Mouse (Mus musculus): ENCODE measurements around the gene Bud31. TPM values are rescaled to one million over a fixed set of nuclear protein-coding genes. Genes with fewer than 3 reads are reported as not detected.

Gene Bud31
- polyA plus RNA-seq, 1 experiment from 2014 or later, result 155 TPM

DNA sequence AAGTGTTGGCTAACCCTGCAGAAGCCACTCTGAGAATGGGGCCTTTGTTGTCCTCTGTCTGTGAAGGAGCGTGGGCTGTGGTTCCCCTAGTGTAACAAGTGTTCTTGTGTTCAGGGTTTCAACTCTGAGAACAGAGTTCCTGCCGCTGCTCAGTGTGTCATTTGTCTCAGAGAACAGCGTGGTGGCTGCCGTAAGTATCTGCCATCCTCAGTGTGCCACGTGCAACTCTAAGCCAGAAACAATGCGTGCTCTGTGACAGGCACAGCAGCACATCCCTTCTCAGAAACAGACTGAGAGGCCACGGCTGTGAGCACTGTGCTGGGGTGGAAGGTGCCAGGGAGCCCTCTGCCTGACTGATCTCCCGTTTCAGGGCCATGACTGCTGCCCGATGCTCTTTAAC lies 35.8 kb upstream of the Bud31 start:
- TF ChIP-seq CTCF (IDR thresholded peaks at IDR 0.05; ENCODE audit: low read depth), result no peak
- no peak for ATAC-seq
- WGBS, result 90% methylated on average over 9 of the region's 9 CpGs

DNA sequence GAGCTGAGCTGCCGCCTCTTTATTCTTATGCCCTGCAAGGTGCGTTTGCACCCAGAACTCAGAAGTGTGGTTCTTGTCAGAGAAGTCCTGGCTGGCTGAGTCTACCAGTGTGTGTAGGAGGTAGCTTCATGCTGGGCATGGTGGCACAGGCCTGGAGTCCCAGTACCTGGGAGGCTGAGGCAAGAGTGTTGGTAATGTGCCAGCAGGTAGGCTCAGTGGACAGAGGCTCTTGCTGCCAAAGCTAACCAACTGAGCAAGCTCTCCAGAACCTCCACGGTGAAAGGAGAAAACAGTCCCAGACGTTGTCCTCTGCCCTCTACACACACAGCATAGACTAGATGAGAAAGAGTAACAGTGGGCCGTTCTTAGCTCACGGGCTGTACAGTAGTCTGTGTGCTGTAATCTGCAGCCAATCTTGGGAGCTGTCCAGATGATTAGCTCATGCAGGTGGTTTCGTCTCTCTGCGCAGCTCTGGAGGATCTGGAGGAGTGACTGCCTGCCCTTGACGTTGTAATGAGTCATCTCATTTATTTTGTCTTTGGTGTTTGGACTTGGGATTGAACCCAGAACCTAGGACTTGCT lies 34.4 kb upstream of the Bud31 start:
- Histone ChIP-seq H3K27ac (ENCODE audit: low read depth, low read length) (no peak overlapping the region), H3K4me3 (ENCODE audit: low read depth, low read length) (no peak overlapping the region), H3K27me3 (replicated peaks; ENCODE audit: control insufficient read depth, insufficient read depth, low read length) (no peaks in the 10 kb centered on the region), H3K4me2 (replicated peaks; ENCODE audit: low read depth) (no peak overlapping the region), H3K4me1 (replicated peaks; ENCODE audit: control insufficient read depth, insufficient read depth, low read length) (no peaks in the 10 kb centered on the region), H3K36me3 (ENCODE audit: control insufficient read depth, insufficient read depth) (peaks cover 75% of the 10 kb centered on the region), H3K9ac (ENCODE audit: low read depth, low read length) (no peak overlapping the region), H3K9me3 (ENCODE audit: control insufficient read depth) (no peaks in the 10 kb centered on the region)
- TF ChIP-seq CTCF (IDR thresholded peaks at IDR 0.05; ENCODE audit: low read depth), result no peak
- ATAC-seq, result no peak
- 80% methylated on average over 9 of the region's 9 CpGs for WGBS

More for the DNA sequence above, 35.8 kb upstream of the Bud31 start:
- H3K36me3 ChIP-seq (ENCODE audit: control insufficient read depth, insufficient read depth), result peaks cover 85% of the 10 kb centered on the region
- H3K9me3 ChIP-seq (ENCODE audit: control insufficient read depth), result no peaks in the 10 kb centered on the region
- H3K4me1 ChIP-seq (replicated peaks; ENCODE audit: control insufficient read depth, insufficient read depth, low read length), result no peaks in the 10 kb centered on the region
- H3K27ac ChIP-seq (ENCODE audit: low read depth, low read length), result 0 out of 2 replicates have a peak overlapping the region, but pooled peaks have one; percentile 7
- no peak overlapping the region for H3K4me2 ChIP-seq (replicated peaks; ENCODE audit: low read depth)
- H3K4me3 ChIP-seq (ENCODE audit: low read depth, low read length), result no peak overlapping the region
- no peaks in the 10 kb centered on the region for H3K27me3 ChIP-seq (replicated peaks; ENCODE audit: control insufficient read depth, insufficient read depth, low read length)
- H3K9ac ChIP-seq (ENCODE audit: low read depth, low read length), result no peak overlapping the region

DNA sequence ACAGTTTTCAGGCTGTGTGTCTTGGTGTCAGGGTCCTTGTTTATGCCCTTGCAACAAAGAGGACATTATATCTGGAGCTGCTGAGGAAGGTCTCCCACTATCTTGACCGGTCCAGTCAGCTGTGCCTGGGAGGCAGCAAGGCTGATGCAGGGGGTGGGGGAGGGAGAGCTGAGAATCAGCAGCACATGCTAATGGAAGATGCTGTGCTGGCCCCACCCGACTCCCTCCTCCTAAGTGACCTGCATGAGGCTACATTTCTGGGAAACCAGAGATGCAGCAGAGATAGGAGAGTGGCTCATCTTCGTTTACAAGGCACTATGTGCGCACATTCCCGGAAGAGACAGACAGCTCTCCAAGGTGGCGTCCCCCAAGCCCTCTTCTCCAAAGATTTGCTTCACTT lies 29.8 kb upstream of the Bud31 start:
- no peaks in the 10 kb centered on the region for H3K27me3 ChIP-seq (replicated peaks; ENCODE audit: control insufficient read depth, insufficient read depth, low read length)
- no peak overlapping the region for H3K27ac ChIP-seq (ENCODE audit: low read depth, low read length)
- no peak overlapping the region for H3K4me3 ChIP-seq (ENCODE audit: low read depth, low read length)
- H3K9me3 ChIP-seq (ENCODE audit: control insufficient read depth), result no peaks in the 10 kb centered on the region
- no peaks in the 10 kb centered on the region for H3K4me1 ChIP-seq (replicated peaks; ENCODE audit: control insufficient read depth, insufficient read depth, low read length)
- no peak overlapping the region for H3K4me2 ChIP-seq (replicated peaks; ENCODE audit: low read depth)
- ATAC-seq, result no peak
- H3K9ac ChIP-seq (ENCODE audit: low read depth, low read length), result no peak overlapping the region
- no peak for TF ChIP-seq CTCF (IDR thresholded peaks at IDR 0.05; ENCODE audit: low read depth)
- peaks cover 39% of the 10 kb centered on the region for H3K36me3 ChIP-seq (ENCODE audit: control insufficient read depth, insufficient read depth)
- WGBS, result 83% methylated on average over 6 of the region's 6 CpGs

DNA sequence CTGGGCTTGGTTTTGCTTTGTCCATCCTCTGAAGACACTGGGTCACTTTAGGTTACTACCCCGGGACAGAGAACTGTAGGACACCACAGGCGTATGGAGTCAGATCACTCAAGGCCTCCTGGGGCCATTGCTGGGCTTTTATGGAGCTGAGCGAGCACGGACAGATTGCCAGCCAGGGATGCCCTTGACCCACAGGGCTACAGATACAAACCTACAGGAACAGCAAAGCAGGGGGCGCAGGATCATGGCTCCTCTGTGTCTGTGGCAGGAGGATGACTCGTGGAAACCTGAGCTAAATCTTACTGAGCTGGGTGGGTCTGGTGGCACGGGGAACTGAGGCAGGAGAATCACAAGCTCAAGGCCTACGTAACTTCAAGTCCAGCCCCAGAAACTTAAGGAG lies 27.6 kb upstream of the Bud31 start:
- H3K4me2 ChIP-seq (replicated peaks; ENCODE audit: low read depth), result no peak overlapping the region
- H3K9me3 ChIP-seq (ENCODE audit: control insufficient read depth), result no peaks in the 10 kb centered on the region
- 78% methylated on average over 8 of the region's 8 CpGs for WGBS
- no peak for TF ChIP-seq CTCF (IDR thresholded peaks at IDR 0.05; ENCODE audit: low read depth)
- peaks cover 19% of the 10 kb centered on the region for H3K36me3 ChIP-seq (ENCODE audit: control insufficient read depth, insufficient read depth)
- H3K9ac ChIP-seq (ENCODE audit: low read depth, low read length), result no peak overlapping the region
- H3K27me3 ChIP-seq (replicated peaks; ENCODE audit: control insufficient read depth, insufficient read depth, low read length), result no peaks in the 10 kb centered on the region
- H3K4me3 ChIP-seq (ENCODE audit: low read depth, low read length), result no peak overlapping the region
- H3K4me1 ChIP-seq (replicated peaks; ENCODE audit: control insufficient read depth, insufficient read depth, low read length), result peaks cover 6% of the 10 kb centered on the region; the same call in 1 of the 2 replicates
- no peak overlapping the region for H3K27ac ChIP-seq (ENCODE audit: low read depth, low read length)
- no peak for ATAC-seq

DNA sequence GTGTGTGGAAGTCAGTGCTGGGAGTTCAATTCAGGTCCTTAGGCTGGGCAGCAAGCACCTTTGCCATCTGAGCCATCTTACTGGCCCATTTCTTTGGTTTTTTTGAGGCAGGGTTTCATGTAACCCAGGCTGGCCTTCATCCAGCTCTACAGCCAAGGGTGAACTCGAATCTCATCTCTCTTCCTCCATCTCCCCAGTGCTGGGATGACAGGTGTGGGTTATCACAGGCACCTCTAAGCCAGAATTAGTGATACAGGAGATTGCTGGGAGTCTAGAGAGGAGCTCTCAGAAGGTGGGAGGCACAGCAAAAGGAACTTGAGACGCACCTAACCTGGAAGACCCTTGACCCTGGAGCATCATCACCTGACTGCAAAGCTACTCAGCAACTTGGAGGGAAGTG lies 26.7 kb upstream of the Bud31 start:
- Histone ChIP-seq H3K36me3 (ENCODE audit: control insufficient read depth, insufficient read depth) (peaks cover 13% of the 10 kb centered on the region), H3K27ac (ENCODE audit: low read depth, low read length) (peak overlapping the region; percentile 94; the same call in 1 of the 2 replicates), H3K9ac (ENCODE audit: low read depth, low read length) (peak overlapping the region; percentile 83), H3K4me2 (replicated peaks; ENCODE audit: low read depth) (peak overlapping the region; percentile 79), H3K9me3 (ENCODE audit: control insufficient read depth) (no peaks in the 10 kb centered on the region), H3K27me3 (replicated peaks; ENCODE audit: control insufficient read depth, insufficient read depth, low read length) (no peaks in the 10 kb centered on the region), H3K4me3 (ENCODE audit: low read depth, low read length) (peak overlapping the region; percentile 89), H3K4me1 (replicated peaks; ENCODE audit: control insufficient read depth, insufficient read depth, low read length) (peaks cover 6% of the 10 kb centered on the region; the same call in 1 of the 2 replicates)
- WGBS, result 17% methylated on average over 2 of the region's 2 CpGs
- TF ChIP-seq CTCF (IDR thresholded peaks at IDR 0.05; ENCODE audit: low read depth), result no peak
- ATAC-seq, result no peak

DNA sequence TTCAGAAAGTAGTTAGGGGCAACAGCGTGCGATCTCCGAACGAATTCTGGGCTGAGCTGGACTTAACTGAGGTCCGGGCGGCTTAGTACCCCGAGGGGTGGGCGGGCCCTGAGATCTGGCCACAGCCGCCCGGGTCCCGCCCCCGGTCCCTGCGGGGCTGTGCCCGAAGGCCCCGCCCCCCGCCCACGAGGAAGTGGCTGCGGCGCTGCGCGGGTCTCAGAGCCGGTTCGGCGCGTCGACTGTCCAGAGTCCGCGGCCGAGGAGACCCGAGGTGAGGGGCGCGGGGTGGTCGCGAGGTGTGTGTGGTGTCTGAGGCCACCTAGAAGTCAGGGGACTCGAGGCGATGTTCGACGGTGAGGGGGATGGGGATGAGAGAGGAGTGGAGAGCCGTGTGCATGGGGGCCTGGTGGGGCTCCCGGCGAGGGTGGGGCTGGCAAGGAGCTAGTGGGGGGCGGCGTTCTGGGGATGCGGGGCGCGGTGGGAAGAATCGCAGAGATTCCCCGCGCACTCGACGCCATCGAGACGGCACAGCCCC lies 26.0 kb upstream of the Bud31 start, which contains the start of gene Arpc1b:
Gene Arpc1b (plus strand): TSS at position 145 of the 535 bp plus-strand sequence.
- peak; percentile 74 for ATAC-seq
- Histone ChIP-seq H3K27me3 (replicated peaks; ENCODE audit: control insufficient read depth, insufficient read depth, low read length) (no peaks in the 10 kb centered on the region), H3K4me1 (replicated peaks; ENCODE audit: control insufficient read depth, insufficient read depth, low read length) (peaks cover 6% of the 10 kb centered on the region; the same call in 1 of the 2 replicates), H3K36me3 (ENCODE audit: control insufficient read depth, insufficient read depth) (peaks cover 11% of the 10 kb centered on the region; the same call in 1 of the 2 replicates), H3K9ac (ENCODE audit: low read depth, low read length) (peak within 1 kb of the TSS; percentile 83), H3K4me3 (ENCODE audit: low read depth, low read length) (peak within 1 kb of the TSS; percentile 89), H3K9me3 (ENCODE audit: control insufficient read depth) (no peaks in the 10 kb centered on the region), H3K4me2 (replicated peaks; ENCODE audit: low read depth) (peak within 1 kb of the TSS; percentile 79), H3K27ac (ENCODE audit: low read depth, low read length) (peak within 1 kb of the TSS; percentile 94)
- WGBS, result under 1% methylated on average over 45 of the region's 53 CpGs
- TF ChIP-seq CTCF (IDR thresholded peaks at IDR 0.05; ENCODE audit: low read depth), result no peak
